Mouse (Mus musculus): ENCODE results near the gene Anp32a. TPM values are rescaled to one million over a fixed set of nuclear protein-coding genes. Genes with fewer than 3 reads are reported as not detected.
A peak's percentile ranks its signal among the peaks of the same experiment; 100 is the strongest.

The Anp32a gene
- polyA plus RNA-seq, 1 experiment from 2014 or later: 246 TPM

GRCm38 (mm10) chr9:62418742-62419141 is 77.6 kb downstream of the Anp32a start:
- no peak overlapping the region for H3K27ac ChIP-seq
- H3K4me3 ChIP-seq: no peak overlapping the region
- no peaks in the 10 kb centered on the region for H3K9me3 ChIP-seq (replicated peaks)
- no peak for DNase-seq (ENCODE audit: low spot score)
- H3K27me3 ChIP-seq (ENCODE audit: low read depth, poor library complexity, severe bottlenecking): no peaks in the 10 kb centered on the region
- no peaks in the 10 kb centered on the region for H3K36me3 ChIP-seq
- peaks cover 30% of the 10 kb centered on the region for H3K4me1 ChIP-seq
- WGBS: 63% methylated on average over 5 of the region's 5 CpGs

- H3K27me3 ChIP-seq (ENCODE audit: low read depth, poor library complexity, severe bottlenecking): no peaks in the 10 kb centered on the region
- peak overlapping the region; percentile 41 for H3K4me3 ChIP-seq
- H3K9me3 ChIP-seq (replicated peaks): no peaks in the 10 kb centered on the region
- no peak for DNase-seq (ENCODE audit: low spot score)
- peak overlapping the region; percentile 75 for H3K27ac ChIP-seq
- 47% methylated on average over 9 of the region's 10 CpGs for WGBS
- H3K4me1 ChIP-seq: peaks cover 29% of the 10 kb centered on the region
- no peaks in the 10 kb centered on the region for H3K36me3 ChIP-seq
These were observed 79.3 kb downstream of the Anp32a start for GRCm38 (mm10) chr9:62420261-62420917.

GRCm38 (mm10) chr9:62421027-62421426 is 79.9 kb downstream of the Anp32a start:
- Histone ChIP-seq H3K4me1 (peaks cover 26% of the 10 kb centered on the region), H3K4me3 (peak overlapping the region; percentile 41), H3K27me3 (ENCODE audit: low read depth, poor library complexity, severe bottlenecking) (no peaks in the 10 kb centered on the region), H3K27ac (peak overlapping the region; percentile 75), H3K9me3 (replicated peaks) (no peaks in the 10 kb centered on the region), H3K36me3 (no peaks in the 10 kb centered on the region)
- WGBS: 4% methylated on average over 13 of the region's 13 CpGs
- DNase-seq (ENCODE audit: low spot score): peak; percentile 72

GRCm38 (mm10) chr9:62421911-62422310 is 80.8 kb downstream of the Anp32a start:
- Histone ChIP-seq H3K4me3 (no peak overlapping the region), H3K9me3 (replicated peaks) (no peaks in the 10 kb centered on the region), H3K27ac (no peak overlapping the region), H3K36me3 (no peaks in the 10 kb centered on the region), H3K4me1 (peaks cover 26% of the 10 kb centered on the region), H3K27me3 (ENCODE audit: low read depth, poor library complexity, severe bottlenecking) (no peaks in the 10 kb centered on the region)
- no peak for DNase-seq (ENCODE audit: low spot score)
- WGBS: 96% methylated on average over 6 of the region's 6 CpGs

- no peak overlapping the region for H3K4me3 ChIP-seq
- no peaks in the 10 kb centered on the region; the same call in 1 of the 2 replicates for H3K36me3 ChIP-seq
- DNase-seq (ENCODE audit: low spot score): no peak
- no peaks in the 10 kb centered on the region for H3K27me3 ChIP-seq (ENCODE audit: low read depth, poor library complexity, severe bottlenecking)
- 78% methylated on average over 10 of the region's 10 CpGs for WGBS
- H3K9me3 ChIP-seq (replicated peaks): no peaks in the 10 kb centered on the region
- H3K4me1 ChIP-seq: peaks cover 29% of the 10 kb centered on the region
- H3K27ac ChIP-seq: no peak overlapping the region
These were observed 81.8 kb downstream of the Anp32a start for GRCm38 (mm10) chr9:62422926-62423325.

GRCm38 (mm10) chr9:62423871-62424270 is 82.8 kb downstream of the Anp32a start:
- H3K4me3 ChIP-seq: no peak overlapping the region
- H3K4me1 ChIP-seq: peaks cover 29% of the 10 kb centered on the region
- 97% methylated on average over 10 of the region's 10 CpGs for WGBS
- H3K9me3 ChIP-seq (replicated peaks): no peaks in the 10 kb centered on the region
- H3K36me3 ChIP-seq: no peaks in the 10 kb centered on the region; the same call in 1 of the 2 replicates
- DNase-seq (ENCODE audit: low spot score): no peak
- H3K27ac ChIP-seq: no peak overlapping the region
- no peaks in the 10 kb centered on the region for H3K27me3 ChIP-seq (ENCODE audit: low read depth, poor library complexity, severe bottlenecking)

GRCm38 (mm10) chr9:62425265-62425664 is 84.2 kb downstream of the Anp32a start:
- WGBS: 53% methylated on average over 5 of the region's 5 CpGs
- no peaks in the 10 kb centered on the region; the same call in 1 of the 2 replicates for H3K36me3 ChIP-seq
- DNase-seq (ENCODE audit: low spot score): no peak
- H3K4me3 ChIP-seq: no peak overlapping the region
- no peak overlapping the region for H3K27ac ChIP-seq
- no peaks in the 10 kb centered on the region for H3K9me3 ChIP-seq (replicated peaks)
- H3K27me3 ChIP-seq (ENCODE audit: low read depth, poor library complexity, severe bottlenecking): no peaks in the 10 kb centered on the region
- H3K4me1 ChIP-seq: peaks cover 26% of the 10 kb centered on the region

GRCm38 (mm10) chr9:62426021-62426420 is 84.9 kb downstream of the Anp32a start:
- Histone ChIP-seq H3K36me3 (no peaks in the 10 kb centered on the region; the same call in none of the 2 replicates), H3K27ac (no peak overlapping the region)

GRCm38 (mm10) chr9:62426531-62426930 is 85.4 kb downstream of the Anp32a start:
- no peak overlapping the region for H3K4me3 ChIP-seq
- no peaks in the 10 kb centered on the region for H3K9me3 ChIP-seq (replicated peaks)
- H3K27me3 ChIP-seq (ENCODE audit: low read depth, poor library complexity, severe bottlenecking): no peaks in the 10 kb centered on the region
- 93% methylated on average over 6 of the region's 6 CpGs for WGBS
- H3K27ac ChIP-seq: no peak overlapping the region
- H3K36me3 ChIP-seq: no peaks in the 10 kb centered on the region; the same call in none of the 2 replicates
- DNase-seq (ENCODE audit: low spot score): no peak
- peaks cover 16% of the 10 kb centered on the region for H3K4me1 ChIP-seq

More at GRCm38 (mm10) chr9:62426021-62426420, 84.9 kb downstream of the Anp32a start:
- Histone ChIP-seq H3K4me3 (no peak overlapping the region), H3K9me3 (replicated peaks) (no peaks in the 10 kb centered on the region), H3K4me1 (peaks cover 21% of the 10 kb centered on the region), H3K27me3 (ENCODE audit: low read depth, poor library complexity, severe bottlenecking) (no peaks in the 10 kb centered on the region)
- DNase-seq (ENCODE audit: low spot score): no peak
- 90% methylated on average over 19 of the region's 19 CpGs for WGBS

- no peak for DNase-seq (ENCODE audit: low spot score)
- H3K27ac ChIP-seq: no peak overlapping the region
- no peak overlapping the region for H3K4me3 ChIP-seq
- no peaks in the 10 kb centered on the region for H3K9me3 ChIP-seq (replicated peaks)
- no peaks in the 10 kb centered on the region; the same call in none of the 2 replicates for H3K36me3 ChIP-seq
- WGBS: 88% methylated on average over 8 of the region's 8 CpGs
- peaks cover 15% of the 10 kb centered on the region for H3K4me1 ChIP-seq
- no peaks in the 10 kb centered on the region for H3K27me3 ChIP-seq (ENCODE audit: low read depth, poor library complexity, severe bottlenecking)
These were observed 85.9 kb downstream of the Anp32a start for GRCm38 (mm10) chr9:62427010-62427409.

Other genes starting within 250 kb of the Anp32a start
- gene Glce, start 218.6 kb upstream of the Anp32a start, polyA plus RNA-seq (2016; fragmentation: Nextera tagmentation; extraction: Ambion mirVana): 22.9 and 27.5 TPM in 2 replicates
- gene Spesp1, start 59.1 kb upstream of the Anp32a start, polyA plus RNA-seq (2016; fragmentation: Nextera tagmentation; extraction: Ambion mirVana): not detected in 2 replicates
- 5.6 and 6.2 TPM in 2 replicates for gene Coro2b, start 195.8 kb downstream of the Anp32a start, polyA plus RNA-seq (2016; fragmentation: Nextera tagmentation; extraction: Ambion mirVana)